Mouse (Mus musculus) layer of hippocampus, postnatal 36 days (tissue): ENCODE results near the gene Cttn. TPM values are rescaled to one million over a fixed set of nuclear protein-coding genes. Genes with fewer than 3 reads are reported as not detected.

ENCODE experiments used
- DNase-seq, 2 experiments: peaks; one replicate each; pipeline ENCODE4 v3.0.0; 2022
- total RNA-seq, 2 experiments: library from RNA; stranded (reverse); gene quantifications; 2 replicates each; pipeline ENCODE4 v1.2.3; 2021

The Cttn gene
- total RNA-seq, 2 experiments from 2014 or later, result 185 to 189 TPM

- no peak for DNase-seq
Observed at GRCm38 (mm10) chr7:144389704-144390103, 81.1 kb downstream of the Cttn start.

- DNase-seq, result no peak
Observed at GRCm38 (mm10) chr7:144387537-144387936, 83.3 kb downstream of the Cttn start.

Other genes with a start within 250 kb of the Cttn start
- 10 to 100 TPM; 37.3 to 37.9 TPM for gene Ppfia1, start 82.7 kb upstream of the Cttn start, total RNA-seq
- 1 to 10 TPM; 1.8 to 2.1 TPM for gene Fadd, start 111.5 kb upstream of the Cttn start, total RNA-seq